Mouse (Mus musculus): ENCODE results near the gene Agbl1.

GRCm38 (mm10) chr7:76229311-76229937, at the start of gene Agbl1:
- no peak for TF ChIP-seq POLR2A (IDR thresholded peaks at IDR 0.05; ENCODE audit: borderline replicate concordance, extremely low read depth, low read depth, low read length)
- no peak for TF ChIP-seq CTCF (IDR thresholded peaks at IDR 0.05; ENCODE audit: insufficient read depth, low read length)
